Mouse (Mus musculus) forebrain, embryonic 16.5 days (tissue): ENCODE measurements at regions not wholly inside any gene's neighbourhood (a gene's known extent, or its start where the extent isn't known, plus 50 kb on each side); places are given as distances from the start of the nearest gene placed in this dataset.

ENCODE experiments used
- ATAC-seq: fragments of 200-750 bp; cut with Nextera tagmentation; 2 replicates; pipeline ENCODE4 v1.8.0; 2017; ENCODE audit warnings: mild to moderate bottlenecking, moderate library complexity
- H3K27ac ChIP-seq: fragments of 300-500 bp; sonication (generic); 2 replicates; pipeline ENCODE4 v1.5.1; 2014; ENCODE audit warnings: low read length, control low read depth
- H3K27me3 ChIP-seq: fragments of 300-500 bp; sonication (generic); replicated peaks from 2 replicates; pipeline ENCODE4 v1.6.1; 2014; ENCODE audit warnings: low read length; ENCODE audit not compliant: control insufficient read depth, insufficient read depth
- H3K36me3 ChIP-seq: fragments of 300-500 bp; sonication (generic); 2 replicates; pipeline ENCODE4 v1.6.1; 2014; ENCODE audit not compliant: control insufficient read depth, insufficient read depth
- H3K4me1 ChIP-seq: fragments of 300-500 bp; sonication (generic); replicated peaks from 2 replicates; pipeline ENCODE4 v1.6.1; 2014; ENCODE audit warnings: low read length; ENCODE audit not compliant: control insufficient read depth, insufficient read depth
- H3K4me2 ChIP-seq: fragments of 300-500 bp; sonication (generic); 2 replicates; pipeline ENCODE4 v1.6.1; 2014; ENCODE audit warnings: mild to moderate bottlenecking, low read length, control low read depth
- H3K4me3 ChIP-seq: fragments of 300-500 bp; sonication (generic); replicated peaks from 2 replicates; pipeline ENCODE4 v1.5.1; 2014; ENCODE audit warnings: mild to moderate bottlenecking, low read length, control low read depth
- H3K9ac ChIP-seq: fragments of 300-500 bp; sonication (generic); replicated peaks from 2 replicates; pipeline ENCODE4 v1.6.1; 2014; ENCODE audit warnings: low read depth, low read length, control low read depth
- H3K9me3 ChIP-seq: fragments of 300-500 bp; sonication (generic); 2 replicates; pipeline ENCODE4 v1.6.1; 2016; ENCODE audit warnings: low read length; ENCODE audit not compliant: control insufficient read depth
- WGBS: fragments of 180-500 bp; shearing (Covaris S2); extraction: QIAGEN DNeasy Blood & Tissue Kit; methylation state at CpG from one replicate; pipeline ENCODE4 v1.1.7; 2014; 5-methylcytosine and 5-hydroxymethylcytosine counted together

DNA sequence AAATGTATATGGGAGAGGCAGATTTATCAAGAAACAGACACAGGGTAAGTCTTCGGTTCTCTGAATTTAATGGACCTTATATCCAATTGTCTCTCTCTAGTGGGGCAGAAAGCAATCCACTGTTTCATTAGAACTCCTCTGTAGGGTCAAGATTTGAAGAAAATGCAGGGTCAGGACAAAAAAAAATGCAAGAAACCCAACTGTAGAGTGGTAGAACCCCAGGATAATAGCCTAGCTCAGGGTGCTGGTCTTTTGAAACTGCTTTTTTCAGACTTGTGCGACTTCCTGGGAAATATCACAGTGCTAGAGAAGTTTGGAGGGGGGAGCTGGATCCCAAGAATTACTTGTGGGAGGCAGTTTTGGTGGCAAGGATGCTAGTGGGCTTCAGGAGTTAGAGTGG, 162.0 kb downstream of the Barhl2 start:
- H3K4me2 ChIP-seq, result no peak overlapping the region
- no peak overlapping the region for H3K4me3 ChIP-seq
- H3K36me3 ChIP-seq, result no peaks in the 10 kb centered on the region
- H3K4me1 ChIP-seq, result no peaks in the 10 kb centered on the region
- no peak overlapping the region for H3K27ac ChIP-seq
- WGBS, result 8% methylated on average over 2 of the region's 2 CpGs
- no peaks in the 10 kb centered on the region for H3K9me3 ChIP-seq
- no peak overlapping the region for H3K9ac ChIP-seq
- H3K27me3 ChIP-seq, result 0 out of 2 replicates have a peak, but pooled peaks cover 2% of the 10 kb centered on the region
- ATAC-seq, result no peak

GRCm38 (mm10) chr5:106295538-106295937, 162.4 kb downstream of the Barhl2 start:
- WGBS, result 2% methylated on average over 3 of the region's 3 CpGs
- Histone ChIP-seq H3K4me2 (no peak overlapping the region), H3K36me3 (no peaks in the 10 kb centered on the region), H3K27me3 (0 out of 2 replicates have a peak, but pooled peaks cover 2% of the 10 kb centered on the region), H3K9me3 (no peaks in the 10 kb centered on the region), H3K4me1 (no peaks in the 10 kb centered on the region), H3K9ac (no peak overlapping the region), H3K4me3 (no peak overlapping the region), H3K27ac (no peak overlapping the region)
- ATAC-seq, result no peak

DNA sequence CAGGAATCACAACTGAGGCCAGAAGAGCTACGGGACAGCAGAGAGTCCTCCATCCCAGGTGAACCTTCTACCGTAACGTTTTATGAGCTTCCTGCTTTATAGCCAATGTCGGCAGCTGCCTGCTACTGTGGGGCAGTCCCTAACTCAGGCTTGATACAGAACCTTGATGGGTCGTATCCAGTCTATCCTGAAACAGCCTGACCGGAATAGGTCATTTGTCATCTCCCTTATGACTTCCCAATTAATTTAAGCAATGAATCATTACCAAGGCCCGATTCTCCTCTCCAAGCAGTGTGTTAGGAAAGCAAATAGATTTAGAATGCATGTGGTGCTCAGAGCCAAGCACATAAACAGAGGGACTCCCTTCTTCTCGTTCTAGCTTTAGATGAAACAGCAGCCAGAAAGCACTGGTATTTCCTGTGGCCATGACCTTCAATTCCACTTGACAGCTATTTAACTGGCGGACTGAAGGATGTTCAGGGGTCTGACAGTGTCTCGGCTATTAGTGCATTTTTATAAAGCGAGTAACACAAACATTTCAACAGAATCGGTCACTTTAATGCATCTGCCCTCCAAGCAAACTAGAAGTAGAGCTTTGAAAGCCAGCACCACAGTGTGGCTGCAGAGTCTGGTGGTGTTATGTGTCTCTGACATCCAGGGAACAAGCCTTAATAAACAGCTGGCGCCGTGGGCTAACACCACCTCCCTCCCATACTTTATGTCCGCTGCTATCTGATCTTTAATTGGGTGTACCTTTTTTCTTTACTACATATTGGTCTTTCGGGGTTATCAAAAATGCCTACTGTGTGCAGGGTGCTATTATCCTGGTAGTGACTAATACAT, 165.4 kb downstream of the Barhl2 start:
- Histone ChIP-seq H3K4me2 (no peak overlapping the region), H3K27me3 (no peaks in the 10 kb centered on the region), H3K9ac (no peak overlapping the region), H3K4me3 (no peak overlapping the region), H3K36me3 (no peaks in the 10 kb centered on the region), H3K27ac (no peak overlapping the region), H3K9me3 (no peaks in the 10 kb centered on the region), H3K4me1 (no peaks in the 10 kb centered on the region)
- ATAC-seq, result no peak
- WGBS, result 85% methylated on average over 16 of the region's 16 CpGs

DNA sequence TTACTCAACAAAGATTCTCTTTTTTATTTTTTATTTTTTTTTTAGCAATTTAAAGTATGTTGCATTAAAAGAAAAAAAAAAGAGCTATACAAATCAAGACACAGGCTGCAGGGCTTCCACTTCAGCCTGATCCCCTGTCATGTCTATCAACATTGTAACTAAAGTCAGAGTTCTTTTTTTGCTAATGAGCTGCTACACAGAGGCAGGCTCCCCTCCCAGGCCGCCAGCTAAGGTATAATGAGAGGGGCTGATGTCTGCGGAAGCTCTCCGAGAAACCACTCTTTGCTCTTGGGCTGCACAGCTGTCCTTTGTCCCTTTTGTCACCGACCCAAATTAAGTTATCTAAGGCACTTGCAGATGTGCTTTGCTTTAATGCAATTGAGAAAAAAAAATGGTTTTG, 172.8 kb downstream of the Barhl2 start:
- Histone ChIP-seq H3K9me3 (no peaks in the 10 kb centered on the region; the same call in 1 of the 2 replicates), H3K9ac (no peak overlapping the region), H3K4me3 (no peak overlapping the region), H3K4me2 (no peak overlapping the region), H3K27me3 (no peaks in the 10 kb centered on the region), H3K27ac (no peak overlapping the region), H3K36me3 (no peaks in the 10 kb centered on the region), H3K4me1 (no peaks in the 10 kb centered on the region)
- no peak for ATAC-seq
- 3% methylated on average over 4 of the region's 4 CpGs for WGBS

DNA sequence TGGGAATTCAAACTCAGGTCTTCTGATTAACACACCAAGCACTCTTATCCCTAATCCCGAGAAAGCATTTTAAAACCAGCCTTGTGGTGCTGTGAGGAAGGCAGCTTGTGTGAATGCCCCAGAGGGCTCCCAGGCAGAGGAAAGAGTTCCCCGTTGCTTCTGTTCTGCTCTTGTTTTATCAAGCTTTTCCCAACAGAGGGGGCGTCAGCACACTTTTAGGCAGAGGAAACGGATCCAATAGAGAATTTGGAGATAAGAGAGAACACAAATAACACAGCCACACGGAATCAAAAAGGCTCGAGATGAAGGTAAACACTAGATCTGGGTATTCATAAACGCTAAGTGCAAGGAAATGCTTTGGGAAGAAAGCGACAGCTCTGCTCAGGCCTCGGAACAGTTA, 173.2 kb downstream of the Barhl2 start:
- no peaks in the 10 kb centered on the region for H3K4me1 ChIP-seq
- no peak overlapping the region for H3K9ac ChIP-seq
- no peak overlapping the region for H3K4me2 ChIP-seq
- H3K27me3 ChIP-seq, result no peaks in the 10 kb centered on the region
- no peaks in the 10 kb centered on the region for H3K36me3 ChIP-seq
- no peaks in the 10 kb centered on the region; the same call in 1 of the 2 replicates for H3K9me3 ChIP-seq
- WGBS, result 11% methylated on average over 9 of the region's 9 CpGs
- no peak overlapping the region for H3K4me3 ChIP-seq
- H3K27ac ChIP-seq, result no peak overlapping the region
- no peak for ATAC-seq

DNA sequence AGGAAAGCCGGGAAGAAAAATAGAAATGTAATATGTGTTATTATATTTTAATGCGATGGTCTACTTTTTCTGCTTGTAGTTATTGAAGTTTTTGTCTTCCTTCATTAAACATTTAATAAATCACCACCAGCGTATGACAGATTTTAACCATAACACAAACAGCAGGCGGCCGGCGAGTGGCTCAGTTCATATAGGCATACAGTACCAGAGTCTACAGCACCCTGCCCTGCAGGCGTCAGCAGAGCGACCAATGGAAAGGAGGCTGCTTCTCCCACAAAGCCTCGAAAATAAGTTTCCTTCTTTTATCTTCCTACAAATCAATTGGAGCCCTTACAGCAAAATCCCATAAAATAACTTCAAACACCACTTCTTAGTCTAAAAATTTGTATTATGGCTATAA, 175.3 kb downstream of the Barhl2 start:
- Histone ChIP-seq H3K9me3 (no peaks in the 10 kb centered on the region; the same call in 1 of the 2 replicates), H3K27me3 (no peaks in the 10 kb centered on the region), H3K4me3 (no peak overlapping the region), H3K4me1 (no peaks in the 10 kb centered on the region), H3K9ac (no peak overlapping the region), H3K27ac (no peak overlapping the region), H3K4me2 (no peak overlapping the region), H3K36me3 (no peaks in the 10 kb centered on the region)
- 90% methylated on average over 9 of the region's 9 CpGs for WGBS
- no peak for ATAC-seq

DNA sequence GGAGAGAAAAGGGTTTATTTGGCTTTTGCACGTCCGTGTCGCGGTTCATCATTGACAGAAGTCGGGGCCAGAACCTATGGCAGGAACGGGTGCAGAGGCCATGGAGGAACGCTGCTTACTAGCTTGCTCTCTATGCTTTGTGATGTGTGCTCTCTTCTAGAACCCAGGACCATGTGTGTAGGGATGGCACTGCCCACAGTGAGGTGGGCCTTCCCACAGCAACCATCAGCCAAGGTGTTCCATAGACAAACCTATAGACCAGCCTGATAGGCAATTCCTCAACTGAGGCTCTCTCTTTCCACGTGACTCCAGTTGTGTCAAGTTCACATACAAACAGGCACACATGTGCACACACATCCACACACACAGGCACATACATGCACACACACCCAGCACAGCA, 180.2 kb downstream of the Barhl2 start:
- H3K36me3 ChIP-seq, result no peaks in the 10 kb centered on the region
- peaks cover 6% of the 10 kb centered on the region; the same call in 1 of the 2 replicates for H3K4me1 ChIP-seq
- no peaks in the 10 kb centered on the region for H3K27me3 ChIP-seq
- no peak overlapping the region for H3K4me3 ChIP-seq
- no peak overlapping the region for H3K27ac ChIP-seq
- no peak overlapping the region for H3K9ac ChIP-seq
- WGBS, result 88% methylated on average over 8 of the region's 8 CpGs
- no peaks in the 10 kb centered on the region; the same call in 1 of the 2 replicates for H3K9me3 ChIP-seq
- no peak overlapping the region for H3K4me2 ChIP-seq
- no peak for ATAC-seq

- no peaks in the 10 kb centered on the region for H3K27me3 ChIP-seq
- 54% methylated on average over 9 of the region's 9 CpGs for WGBS
Measured at GRCm38 (mm10) chr5:106277231-106277630, 180.7 kb downstream of the Barhl2 start.

DNA sequence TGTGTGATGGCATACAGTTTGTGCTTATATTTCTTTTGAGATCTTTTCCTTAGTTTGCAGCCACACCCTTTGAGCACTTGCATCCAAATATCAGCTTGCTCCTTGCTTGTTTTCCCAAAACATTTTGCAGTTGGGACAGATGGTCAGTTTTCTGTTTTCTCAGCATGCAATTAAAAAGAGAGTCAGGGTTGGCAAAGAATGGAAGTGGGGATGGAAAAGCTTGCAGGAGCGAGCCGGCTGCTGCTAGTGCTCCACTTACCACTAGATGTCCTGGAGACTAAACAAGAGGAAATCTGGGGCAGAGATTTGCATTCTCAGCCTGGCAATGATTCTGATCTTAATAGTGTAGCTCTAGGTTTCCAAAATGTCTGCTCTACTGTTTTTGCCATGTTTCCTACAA, 181.8 kb downstream of the Barhl2 start:
- Histone ChIP-seq H3K27ac (no peak overlapping the region), H3K36me3 (no peaks in the 10 kb centered on the region), H3K4me1 (peaks cover 6% of the 10 kb centered on the region; the same call in 1 of the 2 replicates), H3K4me2 (no peak overlapping the region), H3K9ac (no peak overlapping the region), H3K27me3 (no peaks in the 10 kb centered on the region), H3K4me3 (no peak overlapping the region), H3K9me3 (no peaks in the 10 kb centered on the region; the same call in 1 of the 2 replicates)
- ATAC-seq, result peak; percentile 74
- WGBS, result 0% methylated on average over 2 of the region's 2 CpGs

More at GRCm38 (mm10) chr5:106277231-106277630, 180.7 kb downstream of the Barhl2 start:
- H3K9me3 ChIP-seq, result no peaks in the 10 kb centered on the region; the same call in 1 of the 2 replicates
- no peak overlapping the region for H3K27ac ChIP-seq
- no peak overlapping the region for H3K9ac ChIP-seq
- H3K36me3 ChIP-seq, result no peaks in the 10 kb centered on the region
- H3K4me1 ChIP-seq, result peaks cover 6% of the 10 kb centered on the region; the same call in 1 of the 2 replicates
- H3K4me2 ChIP-seq, result no peak overlapping the region
- H3K4me3 ChIP-seq, result no peak overlapping the region
- ATAC-seq, result no peak
